Mouse (Mus musculus) MEL (cell line): ENCODE data around the gene Dusp1. TPM values are rescaled to one million over a fixed set of nuclear protein-coding genes. Genes with fewer than 3 reads are reported as not detected.

Experiments used
- DNase-seq: peaks from one replicate; pipeline ENCODE4 v3.0.0; 2011; ENCODE audit warnings: low read depth, low spot score
- H3K27ac ChIP-seq: 2 replicates; pipeline ENCODE4 v1.5.1; 2012; ENCODE audit warnings: low read depth, mild to moderate bottlenecking, control low read depth, low read length, moderate library complexity; ENCODE audit not compliant: control insufficient read depth
- H3K27me3 ChIP-seq, 2 experiments: fragments of 150-350 bp in 1 of 2; sonication (generic) in 1 of 2; 2 replicates each; pipeline ENCODE4 v1.6.1; 2012; ENCODE audit warnings: low read length in 2 of 2, mild to moderate bottlenecking in 2 of 2, improper control_type of control experiment in 1 of 2, moderate library complexity in 1 of 2; ENCODE audit not compliant: insufficient read depth in 2 of 2, control insufficient read depth in 1 of 2
- H3K36me3 ChIP-seq, 2 experiments: 2 replicates each; pipeline ENCODE4 v1.6.1; 2012 to 2014; ENCODE audit warnings: low read length in 2 of 2, improper control_type of control experiment in 1 of 2, inconsistent platforms in 1 of 2, mild to moderate bottlenecking in 1 of 2; ENCODE audit not compliant: insufficient read depth in 2 of 2, control insufficient read depth in 1 of 2
- H3K4me1 ChIP-seq, 2 experiments: fragments of 150-350 bp in 1 of 2; sonication (generic) in 1 of 2; 2 replicates each; pipeline ENCODE4 v1.6.1; 2012; ENCODE audit warnings: low read length in 2 of 2, improper control_type of control experiment in 1 of 2, mild to moderate bottlenecking in 1 of 2; ENCODE audit not compliant: insufficient read depth in 2 of 2, control insufficient read depth in 1 of 2
- H3K4me3 ChIP-seq, 2 experiments: fragments of 150-350 bp in 1 of 2; sonication (generic) in 1 of 2; 2 replicates each; pipeline ENCODE4 v1.5.1; 2012; ENCODE audit warnings: low read depth in 2 of 2, low read length in 2 of 2, mild to moderate bottlenecking in 2 of 2, moderate library complexity in 2 of 2, control low read depth in 1 of 2, improper control_type of control experiment in 1 of 2; ENCODE audit not compliant: control insufficient read depth in 1 of 2, insufficient read depth in 1 of 2
- H3K79me2 ChIP-seq: 2 replicates; pipeline ENCODE4 v1.6.1; 2012; ENCODE audit warnings: mild to moderate bottlenecking, low read length, moderate library complexity; ENCODE audit not compliant: control insufficient read depth, poor library complexity, insufficient read depth
- H3K9ac ChIP-seq: 2 replicates; pipeline ENCODE4 v1.6.1; 2012; ENCODE audit warnings: low read depth, mild to moderate bottlenecking, control low read depth, low read length, moderate library complexity; ENCODE audit not compliant: control insufficient read depth, poor library complexity, severe bottlenecking
- H3K9me3 ChIP-seq: fragments of 150-350 bp; sonication (generic); replicated peaks from 2 replicates; pipeline ENCODE4 v1.6.1; 2012; ENCODE audit warnings: mild to moderate bottlenecking, low read length, improper control_type of control experiment, moderate library complexity; ENCODE audit not compliant: insufficient read depth
- BHLHE40 ChIP-seq: IDR thresholded peaks from 2 replicates; pipeline ENCODE4 v1.6.1; 2012; ENCODE audit warnings: low read depth, mild to moderate bottlenecking, inconsistent platforms, low read length, improper control_type of control experiment, borderline replicate concordance
- CHD1 ChIP-seq: IDR thresholded peaks from 2 replicates; pipeline ENCODE4 v1.6.1; 2012; ENCODE audit warnings: low read depth, mild to moderate bottlenecking, inconsistent platforms, low read length, improper control_type of control experiment
- CHD2 ChIP-seq: IDR thresholded peaks from 2 replicates; pipeline ENCODE4 v1.6.1; 2011; ENCODE audit warnings: low read length, improper control_type of control experiment
- CTCF ChIP-seq, 3 experiments: IDR thresholded peaks in 2 of 3; conservative IDR thresholded peaks in 1 of 3; 2 replicates each; pipeline ENCODE4 v1.5.1; 2011 to 2012; ENCODE audit warnings: low read length in 3 of 3, low read depth in 2 of 3, mild to moderate bottlenecking in 2 of 3, improper control_type of control experiment in 1 of 3, inconsistent platforms in 1 of 3, mixed read lengths in 1 of 3, moderate library complexity in 1 of 3; ENCODE audit not compliant: control insufficient read depth in 1 of 3, insufficient read depth in 1 of 3, poor library complexity in 1 of 3, severe bottlenecking in 1 of 3
- ELF1 ChIP-seq: IDR thresholded peaks from 2 replicates; pipeline ENCODE4 v1.6.1; 2014; ENCODE audit warnings: low read depth, mild to moderate bottlenecking, inconsistent platforms, low read length, improper control_type of control experiment, moderate library complexity
- EP300 ChIP-seq, 2 experiments: IDR thresholded peaks; 2 replicates each; pipeline ENCODE4 v1.6.1; 2011; ENCODE audit warnings: improper control_type of control experiment in 2 of 2, low read length in 2 of 2, low read depth in 1 of 2, mild to moderate bottlenecking in 1 of 2
- ETS1 ChIP-seq: IDR thresholded peaks from 2 replicates; pipeline ENCODE4 v1.6.1; 2012; ENCODE audit warnings: low read depth, mild to moderate bottlenecking, inconsistent platforms, low read length, improper control_type of control experiment, moderate library complexity
- GABPA ChIP-seq: IDR thresholded peaks from 2 replicates; pipeline ENCODE4 v1.6.1; 2012; ENCODE audit warnings: low read depth, mild to moderate bottlenecking, inconsistent platforms, low read length, improper control_type of control experiment, moderate library complexity
- JUND ChIP-seq: IDR thresholded peaks from 2 replicates; pipeline ENCODE4 v1.6.1; 2011; ENCODE audit warnings: low read depth, mild to moderate bottlenecking, improper control_type of control experiment, low read length
- MAFK ChIP-seq: IDR thresholded peaks from 2 replicates; pipeline ENCODE4 v1.6.1; 2011; ENCODE audit warnings: low read depth, mild to moderate bottlenecking, low read length, improper control_type of control experiment, borderline replicate concordance
- MAX ChIP-seq: IDR thresholded peaks from 2 replicates; pipeline ENCODE4 v1.6.1; 2011; ENCODE audit warnings: low read length, improper control_type of control experiment
- MAZ ChIP-seq: IDR thresholded peaks from 2 replicates; pipeline ENCODE4 v1.6.1; 2012; ENCODE audit warnings: low read depth, mild to moderate bottlenecking, inconsistent platforms, low read length, improper control_type of control experiment
- MEF2A ChIP-seq: IDR thresholded peaks from 2 replicates; pipeline ENCODE4 v1.6.1; 2014; ENCODE audit warnings: low read depth, mild to moderate bottlenecking, inconsistent platforms, low read length, improper control_type of control experiment; ENCODE audit not compliant: poor library complexity, insufficient replicate concordance, severe bottlenecking; ENCODE audit errors: extremely low read depth
- MXI1 ChIP-seq: IDR thresholded peaks from 2 replicates; pipeline ENCODE4 v1.6.1; 2011; ENCODE audit warnings: mild to moderate bottlenecking, low read depth, low read length, improper control_type of control experiment
- MYB ChIP-seq: IDR thresholded peaks from 2 replicates; pipeline ENCODE4 v1.6.1; 2011; ENCODE audit warnings: mild to moderate bottlenecking, low read depth, low read length, improper control_type of control experiment
- MYC ChIP-seq: IDR thresholded peaks from 2 replicates; pipeline ENCODE4 v1.6.1; 2011; ENCODE audit warnings: low read depth, mild to moderate bottlenecking, low read length, improper control_type of control experiment, moderate library complexity
- NELFE ChIP-seq: IDR thresholded peaks from 2 replicates; pipeline ENCODE4 v1.6.1; 2011; ENCODE audit warnings: low read depth, low read length, improper control_type of control experiment
- NRF1 ChIP-seq: IDR thresholded peaks from 2 replicates; pipeline ENCODE4 v1.6.1; 2014; ENCODE audit warnings: low read depth, mild to moderate bottlenecking, inconsistent platforms, low read length, improper control_type of control experiment, moderate library complexity; ENCODE audit not compliant: poor library complexity, insufficient read depth, severe bottlenecking
- POLR2A ChIP-seq, 2 experiments: IDR thresholded peaks; 2 replicates each; pipeline ENCODE4 v1.6.1; 2011 to 2012; ENCODE audit warnings: low read length in 2 of 2, mild to moderate bottlenecking in 2 of 2, control low read depth in 1 of 2, improper control_type of control experiment in 1 of 2, low read depth in 1 of 2, moderate library complexity in 1 of 2; ENCODE audit not compliant: control insufficient read depth in 1 of 2, insufficient read depth in 1 of 2, poor library complexity in 1 of 2
- RCOR1 ChIP-seq: IDR thresholded peaks from 2 replicates; pipeline ENCODE4 v1.6.1; 2012; ENCODE audit warnings: low read depth, mild to moderate bottlenecking, inconsistent platforms, low read length, improper control_type of control experiment
- SIN3A ChIP-seq: IDR thresholded peaks from 2 replicates; pipeline ENCODE4 v1.6.1; 2012; ENCODE audit warnings: low read length, improper control_type of control experiment, inconsistent platforms
- SMC3 ChIP-seq: IDR thresholded peaks from 2 replicates; pipeline ENCODE4 v1.6.1; 2011; ENCODE audit warnings: low read depth, low read length, improper control_type of control experiment
- TCF12 ChIP-seq: IDR thresholded peaks from 2 replicates; pipeline ENCODE4 v1.6.1; 2014; ENCODE audit warnings: low read depth, mild to moderate bottlenecking, inconsistent platforms, low read length, improper control_type of control experiment, moderate library complexity
- USF2 ChIP-seq, 2 experiments: IDR thresholded peaks; 2 replicates each; pipeline ENCODE4 v1.6.1; 2011 to 2012; ENCODE audit warnings: improper control_type of control experiment in 2 of 2, low read length in 2 of 2, borderline replicate concordance in 1 of 2, inconsistent platforms in 1 of 2, low read depth in 1 of 2, mild to moderate bottlenecking in 1 of 2; ENCODE audit not compliant: insufficient read depth in 1 of 2
- ZKSCAN1 ChIP-seq: IDR thresholded peaks from 2 replicates; pipeline ENCODE4 v1.6.1; 2012; ENCODE audit warnings: low read depth, mild to moderate bottlenecking, inconsistent platforms, low read length, improper control_type of control experiment, moderate library complexity
- polyA plus RNA-seq, 2 experiments: library from polyadenylated mRNA; stranded (reverse) in 1 of 2; unstranded in 1 of 2; fragments of >175 nt in 1 of 2; fragments of >200 nt in 1 of 2; gene quantifications; 2 replicates each; pipeline versions ENCODE4 v1.2.1 to v1.2.4; 2012; ENCODE audit warnings: low replicate concordance in 2 of 2, low read depth in 1 of 2; ENCODE audit not compliant: insufficient read length in 2 of 2, insufficient read depth in 1 of 2, missing spikeins in 1 of 2
- total RNA-seq: library from RNA; depleted of rRNA; stranded (reverse); fragments of 300-350 nt; gene quantifications from 2 replicates; pipeline ENCODE4 v1.2.3, GENCODE M21; 2012

Dusp1 gene
- total and polyA plus RNA-seq, 3 experiments = 0.96 to 5.0 TPM; not detected in 1

DNA sequence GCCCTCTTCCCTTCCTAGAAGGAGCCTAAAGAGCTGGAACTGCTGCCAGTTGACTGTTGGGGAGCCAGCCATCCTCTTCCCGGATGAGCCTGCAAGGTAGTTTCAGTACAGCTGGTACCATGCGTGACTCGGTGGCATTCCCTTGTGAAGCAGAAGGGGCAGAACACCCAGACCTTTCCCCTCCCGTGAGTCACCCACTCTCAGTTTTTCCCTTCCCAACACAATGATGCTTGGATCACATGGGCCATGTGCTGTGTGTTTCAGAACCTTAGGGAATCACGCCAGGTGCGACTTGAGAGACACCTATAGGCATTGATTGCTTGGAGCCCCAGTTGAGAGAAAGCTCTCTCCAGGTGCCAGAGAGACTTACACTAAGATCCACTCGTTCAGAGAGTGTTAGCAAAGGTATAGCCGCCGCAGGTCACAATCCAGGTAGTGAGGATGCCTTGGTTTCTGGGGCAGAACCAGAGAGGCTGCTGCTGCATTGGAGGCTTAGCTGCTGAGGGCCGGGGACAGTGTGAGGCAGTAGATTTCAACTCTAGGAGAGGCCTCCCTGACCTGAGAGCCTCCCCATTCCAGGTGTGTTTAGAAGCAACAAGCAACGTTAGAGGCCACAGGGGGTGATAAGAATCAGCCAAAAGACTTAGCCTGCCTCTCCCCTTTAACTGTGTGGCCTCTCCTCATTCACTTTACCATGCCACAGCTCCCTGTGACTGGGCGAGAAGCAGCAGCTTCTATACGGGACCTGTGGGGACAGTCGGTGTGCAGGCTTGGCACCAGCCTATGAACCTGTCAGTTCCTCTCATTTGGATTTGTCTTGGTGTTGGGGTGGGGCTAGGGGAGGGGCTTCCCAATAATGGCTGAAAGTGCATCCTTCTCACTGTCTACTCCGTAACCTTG is 51.5 kb downstream of the Dusp1 start:
- Histone ChIP-seq H3K36me3 (peaks cover 0 to 30% of the 10 kb centered on the region in 2 experiments; a peak in 2 of 4 replicates), H3K27ac (no peak overlapping the region), H3K4me3 (no peak overlapping the region), H3K4me1 (peaks cover 18 to 50% of the 10 kb centered on the region in 2 experiments), H3K9ac (peak overlapping the region; percentile 73; the same call in 1 of the 2 replicates), H3K79me2 (peaks cover 11% of the 10 kb centered on the region), H3K27me3 (no peaks in the 10 kb centered on the region), H3K9me3 (no peaks in the 10 kb centered on the region)
- no peak for DNase-seq
- TF ChIP-seq TCF12 (no peak), ZKSCAN1 (no peak), RCOR1 (no peak), CHD2 (no peak), BHLHE40 (no peak), CTCF (IDR thresholded peaks at IDR 0.05 in 2 of 3, conservative IDR thresholded peaks at IDR 0.05 in 1 of 3; ENCODE audit: control insufficient read depth in 1 of 3, insufficient read depth in 1 of 3, low read depth in 2 of 3, low read length in 3 of 3, poor library complexity in 1 of 3, severe bottlenecking in 1 of 3) (no peak), MAFK (no peak), SMC3 (no peak), MEF2A (no peak), MYC (no peak), NELFE (no peak), SIN3A (no peak), EP300 (IDR thresholded peaks at IDR 0.05; ENCODE audit: low read depth in 1 of 2, low read length in 2 of 2) (no peak), ELF1 (no peak), CHD1 (no peak)

DNA sequence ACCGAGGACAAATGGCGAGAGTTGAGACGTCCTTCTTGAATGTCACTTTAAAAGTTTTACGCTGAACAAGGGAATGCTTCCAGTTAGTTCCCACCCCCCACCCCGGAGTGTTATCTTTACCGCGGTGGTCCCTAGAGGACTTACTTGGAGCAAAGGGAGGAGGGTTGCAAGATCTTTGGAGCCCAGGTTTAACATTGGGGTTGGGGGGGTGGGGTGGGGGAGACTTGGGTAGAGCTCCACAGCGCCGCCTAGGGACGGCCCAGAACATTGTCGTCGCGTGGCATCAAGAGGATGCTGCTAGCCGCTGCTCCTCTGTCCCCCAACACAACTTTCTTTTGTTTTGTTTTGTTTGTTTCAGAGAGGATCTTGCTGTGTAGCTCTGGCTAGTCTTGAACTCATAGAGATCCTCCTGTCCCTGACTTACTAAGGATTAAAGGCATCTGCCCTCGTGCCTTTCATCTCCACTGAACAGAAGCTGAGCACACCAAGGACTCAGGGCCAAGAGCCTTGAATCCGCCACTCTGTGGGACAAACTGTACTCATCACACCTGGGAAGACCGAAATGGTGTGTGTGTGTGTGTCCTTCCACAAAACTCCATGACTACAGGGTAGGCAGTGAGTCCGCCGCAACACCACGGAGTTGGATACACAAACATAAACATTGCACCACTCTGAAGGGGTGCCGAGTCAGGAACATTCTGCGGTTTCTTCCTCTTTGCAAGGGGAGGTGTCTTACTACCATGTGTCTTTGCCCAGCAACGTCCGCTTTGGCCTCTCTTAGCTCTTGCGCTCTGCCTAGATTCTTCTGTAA is 52.8 kb downstream of the Dusp1 start:
- peaks cover 11% of the 10 kb centered on the region for H3K79me2 ChIP-seq
- peak overlapping the region; percentile 85 for H3K9ac ChIP-seq
- peak overlapping the region; percentile 87 for H3K27ac ChIP-seq
- peak overlapping the region; percentile 76 to 83 for H3K4me3 ChIP-seq
- H3K9me3 ChIP-seq = no peaks in the 10 kb centered on the region
- TF ChIP-seq MXI1 (peak; percentile 77), MAZ (no peak), SMC3 (0 out of 2 replicates have a peak, but pooled peaks have one; percentile 13), NELFE (peak; percentile 40), POLR2A (IDR thresholded peaks at IDR 0.05; ENCODE audit: control insufficient read depth in 1 of 2, insufficient read depth in 1 of 2, low read depth in 1 of 2, low read length in 2 of 2, poor library complexity in 1 of 2) (peak in 1 of 2 experiments; percentile 36; a peak in 1 of 4 replicates), MYB (no peak), GABPA (no peak), SIN3A (peak; percentile 68), JUND (no peak), CHD2 (no peak), CTCF (IDR thresholded peaks at IDR 0.05 in 2 of 3, conservative IDR thresholded peaks at IDR 0.05 in 1 of 3; ENCODE audit: control insufficient read depth in 1 of 3, insufficient read depth in 1 of 3, low read depth in 2 of 3, low read length in 3 of 3, poor library complexity in 1 of 3, severe bottlenecking in 1 of 3) (peak; percentile 61 to 94 (median 61)), NRF1 (0 out of 2 replicates have a peak, but pooled peaks have one; percentile 12), MAX (peak; percentile 71), TCF12 (0 out of 2 replicates have a peak, but pooled peaks have one; percentile 15), ETS1 (peak; percentile 69), MYC (peak; percentile 74; the same call in 1 of the 2 replicates), USF2 (IDR thresholded peaks at IDR 0.05; ENCODE audit: borderline replicate concordance in 1 of 2, insufficient read depth in 1 of 2, low read depth in 1 of 2, low read length in 2 of 2) (no peak)
- peaks cover 0 to 21% of the 10 kb centered on the region in 2 experiments; a peak in 2 of 4 replicates for H3K36me3 ChIP-seq
- H3K27me3 ChIP-seq = no peaks in the 10 kb centered on the region
- H3K4me1 ChIP-seq = peaks cover 14 to 38% of the 10 kb centered on the region in 2 experiments
- DNase-seq = peak; percentile 92
